ENCODE assay signal across 9 mouse cellular contexts in genomic region chr8:83575561-83576515, GRCm38 (mm10). TPM values are rescaled to one million over a fixed set of nuclear protein-coding genes. Genes with fewer than 3 reads are reported as not detected.
DNase-seq lines count a peak whose midpoint lies in the region; ATAC-seq lines count a peak whose summit lies in the region.
"Had no signal": no experiment of that assay in that cellular context is flagged by ENCODE, and none has a peak within 500 bp of the region (broad histone marks: within the 10 kb centered on the region; RNA-seq: fewer than 3 reads in every experiment).

No protein-coding gene starts in this region.

- DNase-seq in left cerebral cortex, postnatal 10 days (ENCODE audit: extremely low spot score in 1 of 2, low spot score in 2 of 2), result peak; percentile 2 to 25
- no peak for DNase-seq in left cerebral cortex, postnatal 4 days
- DNase-seq in cerebellum, adult 8-10 months, result peak; percentile 19
- DNase-seq in heart, adult 8-10 months (ENCODE audit: low spot score), result peak; percentile 58
- DNase-seq in lung, postnatal 4 days, result no peak
- DNase-seq in embryo, embryonic 10.5 days (ENCODE audit: low spot score), result no peak

- WGBS in limb, embryonic 13.5 days, result 65% methylated on average over 17 of the region's 17 CpGs

- peak overlapping the region; percentile 27; the same call in 1 of the 2 replicates for H3K4me2 ChIP-seq in limb, embryonic 13.5 days (replicated peaks)

- intact Hi-C loops in left cerebral cortex, postnatal 10 days (cut with DNase I), result no loop called here
- intact Hi-C loops in left cerebral cortex, postnatal 4 days (cut with DNase I), result no loop called here

- ATAC-seq in limb, embryonic 13.5 days (ENCODE audit: low FRiP score, low read depth), result peak; percentile 68

- H3K27ac ChIP-seq in brown adipose tissue, adult 24 weeks (replicated peaks; ENCODE audit: low read depth, low read length), result 0 out of 2 replicates have a peak overlapping the region, but pooled peaks have one; percentile 37
- H3K27ac ChIP-seq in limb, embryonic 13.5 days, result peak overlapping the region; percentile 69

- peaks cover 53% of the 10 kb centered on the region for H3K36me3 ChIP-seq in limb, embryonic 13.5 days

- peak overlapping the region; percentile 53; the same call in 1 of the 2 replicates for H3K9ac ChIP-seq in limb, embryonic 13.5 days

- no peaks in the 10 kb centered on the region for H3K9me3 ChIP-seq in limb, embryonic 13.5 days

- no peaks in the 10 kb centered on the region for H3K27me3 ChIP-seq in limb, embryonic 13.5 days

- H3K4me3 ChIP-seq in brown adipose tissue, adult 24 weeks (ENCODE audit: insufficient read depth, low read depth, low read length), result peak overlapping the region; percentile 32; the same call in 1 of the 2 replicates
- H3K4me3 ChIP-seq in limb, embryonic 13.5 days, result no peak overlapping the region

- peaks cover 40% of the 10 kb centered on the region for H3K4me1 ChIP-seq in brown adipose tissue, adult 24 weeks (ENCODE audit: control insufficient read depth, insufficient read depth, insufficient read length, low read length)
- peaks cover 56% of the 10 kb centered on the region for H3K4me1 ChIP-seq in limb, embryonic 13.5 days

RNA-seq across cellular contexts. Expression of gene Ndufb7, which starts 9.4 kb away (rescaled TPM):
- total RNA-seq in left cerebral cortex, postnatal 10 days (2021), result 100 to 1,000 TPM; 141 to 145 TPM
- 100 to 1,000 TPM; 120 to 136 TPM for total RNA-seq in left cerebral cortex, postnatal 4 days (2021)
- 676 and 868 TPM in 2 replicates for polyA plus RNA-seq in brown adipose tissue, adult 24 weeks (2012; ENCODE audit: insufficient read depth, insufficient read length, missing spikeins)
- total RNA-seq in heart, adult 8-10 months (2022), result 100 to 1,000 TPM; 561 to 765 (median 683) TPM
- polyA plus RNA-seq in limb, embryonic 13.5 days (2015; fragmentation: Nextera tagmentation; extraction: Ambion mirVana), result 282 and 290 TPM in 2 replicates

RNA-seq across cellular contexts. Expression of gene Tecr, which starts 31.9 kb away (rescaled TPM):
- 100 to 1,000 TPM; 642 to 649 TPM for total RNA-seq in left cerebral cortex, postnatal 10 days (2021)
- total RNA-seq in left cerebral cortex, postnatal 4 days (2021), result 100 to 1,000 TPM; 610 to 661 TPM
- polyA plus RNA-seq in brown adipose tissue, adult 24 weeks (2012; ENCODE audit: insufficient read depth, insufficient read length, missing spikeins), result 552 and 608 TPM in 2 replicates
- 100 to 1,000 TPM; 539 to 688 (median 589) TPM for total RNA-seq in heart, adult 8-10 months (2022)
- polyA plus RNA-seq in limb, embryonic 13.5 days (2015; fragmentation: Nextera tagmentation; extraction: Ambion mirVana), result 578 and 605 TPM in 2 replicates

RNA-seq across cellular contexts. Expression of gene Dnajb1, which starts 32.2 kb away (rescaled TPM):
- total RNA-seq in left cerebral cortex, postnatal 10 days (2021), result 10 to 100 TPM; 35.9 to 36.3 TPM
- 10 to 100 TPM; 35.3 to 35.9 TPM for total RNA-seq in left cerebral cortex, postnatal 4 days (2021)
- polyA plus RNA-seq in brown adipose tissue, adult 24 weeks (2012; ENCODE audit: insufficient read depth, insufficient read length, missing spikeins), result 25.0 and 50.3 TPM in 2 replicates
- total RNA-seq in heart, adult 8-10 months (2022), result 10 to 100 TPM; 11.0 to 14.2 (median 12.6) TPM
- polyA plus RNA-seq in limb, embryonic 13.5 days (2015; fragmentation: Nextera tagmentation; extraction: Ambion mirVana), result 67.0 and 72.5 TPM in 2 replicates

RNA-seq across cellular contexts. Expression of gene Olfr370, which starts 40.3 kb away (rescaled TPM):
- total RNA-seq in left cerebral cortex, postnatal 10 days (2021), result not detected
- total RNA-seq in left cerebral cortex, postnatal 4 days (2021), result not detected
- not detected in 2 replicates for polyA plus RNA-seq in brown adipose tissue, adult 24 weeks (2012; ENCODE audit: insufficient read depth, insufficient read length, missing spikeins)
- not detected for total RNA-seq in heart, adult 8-10 months (2022)
- not detected in 2 replicates for polyA plus RNA-seq in limb, embryonic 13.5 days (2015; fragmentation: Nextera tagmentation; extraction: Ambion mirVana)
- total RNA-seq: heart, postnatal 14 days had no signal

Comparison
In these comparisons a context has a peak if more than half of its experiments do, and no peak if none do; other contexts are left out.
1. DNase-seq: peak in left cerebral cortex, postnatal 10 days (2 of 2), cerebellum, adult 8-10 months (single experiment) and heart, adult 8-10 months (single experiment); none in left cerebral cortex, postnatal 4 days (single experiment), lung, postnatal 4 days (0 of 2) and embryo, embryonic 10.5 days (single experiment).